Mouse (Mus musculus): ENCODE measurements at regions not wholly inside any gene's neighbourhood (a gene's known extent, or its start where the extent isn't known, plus 50 kb on each side); places are given as distances from the start of the nearest gene placed in this dataset.

- CTCF ChIA-PET, result no interaction called here
These were observed 151.7 kb downstream of the Mtx2 start for GRCm38 (mm10) chr2:74977348-74977747.

- CTCF ChIA-PET, result no interaction called here
These were observed 152.2 kb downstream of the Mtx2 start for GRCm38 (mm10) chr2:74977828-74978227.

- CTCF ChIA-PET, result no interaction called here
These were observed 156.3 kb downstream of the Mtx2 start for GRCm38 (mm10) chr2:74981856-74982255.

- CTCF ChIA-PET, result no interaction called here
These were observed 168.2 kb downstream of the Mtx2 start for GRCm38 (mm10) chr2:74993802-74994201.

GRCm38 (mm10) chr2:74994998-74995397 lies 169.4 kb downstream of the Mtx2 start:
- CTCF ChIA-PET, result interaction anchor here (0.7 kb wide), 1 partner anchor 75 kb away, joined by 3 read pairs; no protein-coding TSS in a partner anchor

GRCm38 (mm10) chr2:74997736-74998135 lies 172.1 kb downstream of the Mtx2 start:
- CTCF ChIA-PET, result no interaction called here

GRCm38 (mm10) chr2:75000368-75000796 lies 174.8 kb downstream of the Mtx2 start:
- CTCF ChIA-PET, result no interaction called here

GRCm38 (mm10) chr2:75002562-75002961 lies 177.0 kb downstream of the Mtx2 start:
- CTCF ChIA-PET, result no interaction called here

- CTCF ChIA-PET, result no interaction called here
These were observed 182.5 kb downstream of the Mtx2 start for GRCm38 (mm10) chr2:75008116-75008515.

GRCm38 (mm10) chr2:75010647-75011046 lies 185.0 kb downstream of the Mtx2 start:
- CTCF ChIA-PET, result no interaction called here

- CTCF ChIA-PET, result no interaction called here
These were observed 186.4 kb downstream of the Mtx2 start for GRCm38 (mm10) chr2:75012046-75012445.

GRCm38 (mm10) chr2:75014994-75015728 lies 189.6 kb downstream of the Mtx2 start:
- CTCF ChIA-PET, result no interaction called here

- CTCF ChIA-PET, result no interaction called here
These were observed 193.9 kb downstream of the Mtx2 start for GRCm38 (mm10) chr2:75019459-75019858.

- CTCF ChIA-PET, result no interaction called here
These were observed 196.0 kb downstream of the Mtx2 start for GRCm38 (mm10) chr2:75021639-75022038.

- CTCF ChIA-PET, result no interaction called here
These were observed 202.5 kb downstream of the Mtx2 start for GRCm38 (mm10) chr2:75028151-75028550.

- CTCF ChIA-PET, result no interaction called here
These were observed 203.6 kb downstream of the Mtx2 start for GRCm38 (mm10) chr2:75029089-75029693.

- CTCF ChIA-PET, result no interaction called here
These were observed 209.1 kb downstream of the Mtx2 start for GRCm38 (mm10) chr2:75034708-75035107.

GRCm38 (mm10) chr2:75039066-75039465 lies 213.5 kb downstream of the Mtx2 start:
- CTCF ChIA-PET, result no interaction called here

- CTCF ChIA-PET, result no interaction called here
These were observed 221.3 kb downstream of the Mtx2 start for GRCm38 (mm10) chr2:75046892-75047291.

GRCm38 (mm10) chr2:75048071-75048470 lies 222.5 kb downstream of the Mtx2 start:
- CTCF ChIA-PET, result no interaction called here

- CTCF ChIA-PET, result interaction anchor here (0.5 kb wide), 1 partner anchor 96 kb away, joined by 3 read pairs; no protein-coding TSS in a partner anchor
These were observed 229.0 kb downstream of the Mtx2 start for GRCm38 (mm10) chr2:75054474-75055186.

GRCm38 (mm10) chr2:75055187-75055543 lies 229.6 kb downstream of the Mtx2 start:
- CTCF ChIA-PET, result no interaction called here

GRCm38 (mm10) chr2:75061009-75061408 lies 235.4 kb downstream of the Mtx2 start:
- CTCF ChIA-PET, result no interaction called here

All from spleen, embryonic (tissue).